Mouse (Mus musculus) bone marrow macrophage, adult 2 months (primary cell): Measurements from ENCODE around the gene Tubgcp4.

Experiments
- CTCF ChIP-seq: IDR thresholded peaks from 2 replicates; pipeline ENCODE4 v1.5.1; 2012; ENCODE audit warnings: low read depth, mild to moderate bottlenecking, low read length, moderate library complexity
- POLR2A ChIP-seq: IDR thresholded peaks from 2 replicates; pipeline ENCODE4 v1.6.1; 2012; ENCODE audit warnings: mild to moderate bottlenecking, low read depth, low read length, borderline replicate concordance

- TF ChIP-seq CTCF, result no peak
- 0 out of 2 replicates have a peak, but pooled peaks have one; percentile 39 for TF ChIP-seq POLR2A
Observed at GRCm38 (mm10) chr2:121169902-121170301, 552 bp upstream of the Tubgcp4 start.
